Mouse (Mus musculus) frontal cortex, adult 2 months (tissue): ENCODE results near the gene Avl9. TPM values are rescaled to one million over a fixed set of nuclear protein-coding genes. Genes with fewer than 3 reads are reported as not detected.

Experiments
- DNase-seq, 2 experiments: peaks; one replicate each; pipeline ENCODE4 v3.0.0; 2022; ENCODE audit warnings: low spot score in 1 of 2; ENCODE audit errors: extremely low spot score in 1 of 2
- polyA plus RNA-seq: library from polyadenylated mRNA; depleted of rRNA; stranded (reverse); fragments of >200 nt; gene quantifications from 2 replicates; pipeline ENCODE4 v1.2.3, GENCODE M21; 2012; rRNA removed

Gene Avl9
- polyA plus RNA-seq, 1 experiment = 23.4 TPM

DNA sequence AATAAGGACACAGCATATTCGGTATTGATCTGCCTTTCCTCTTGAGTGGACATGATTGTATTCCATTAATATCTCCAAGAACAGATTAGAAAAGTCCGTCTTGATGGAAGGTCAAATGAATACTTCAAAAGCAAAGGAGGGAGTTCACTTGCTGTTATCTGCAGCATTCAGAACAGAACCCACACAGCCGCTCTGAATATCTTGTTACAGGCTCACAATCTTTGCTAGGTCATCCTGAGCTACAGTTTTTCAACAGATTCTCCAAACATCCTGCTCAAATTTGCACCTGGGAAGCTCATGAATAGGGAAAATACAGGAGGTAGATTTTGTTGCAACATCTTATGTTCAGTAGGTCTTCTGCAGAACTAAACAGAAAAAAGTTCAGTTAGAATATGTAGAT lies 74.6 kb downstream of the Avl9 start:
- DNase-seq = no peak

GRCm38 (mm10) chr6:56794834-56795233 lies 80.1 kb downstream of the Avl9 start:
- no peak for DNase-seq

DNA sequence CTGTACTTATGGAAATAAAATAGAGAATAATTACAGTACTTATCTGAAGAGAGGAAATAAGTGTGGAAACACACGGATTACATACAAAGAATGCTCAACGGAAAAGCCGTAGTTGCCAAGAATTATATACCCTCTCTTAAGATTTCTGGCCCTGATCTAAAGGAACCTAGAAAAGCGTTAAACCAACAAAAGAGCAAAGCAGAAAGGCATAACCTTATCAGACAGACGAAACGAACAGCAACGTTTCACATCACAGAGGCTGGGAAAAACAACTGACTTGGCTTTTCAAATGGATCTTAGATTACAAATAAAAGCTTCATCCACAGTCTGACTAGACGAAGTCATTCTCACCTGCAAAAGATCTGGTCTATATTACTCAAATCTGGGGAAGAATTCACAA lies 81.5 kb downstream of the Avl9 start:
- no peak for DNase-seq

DNA sequence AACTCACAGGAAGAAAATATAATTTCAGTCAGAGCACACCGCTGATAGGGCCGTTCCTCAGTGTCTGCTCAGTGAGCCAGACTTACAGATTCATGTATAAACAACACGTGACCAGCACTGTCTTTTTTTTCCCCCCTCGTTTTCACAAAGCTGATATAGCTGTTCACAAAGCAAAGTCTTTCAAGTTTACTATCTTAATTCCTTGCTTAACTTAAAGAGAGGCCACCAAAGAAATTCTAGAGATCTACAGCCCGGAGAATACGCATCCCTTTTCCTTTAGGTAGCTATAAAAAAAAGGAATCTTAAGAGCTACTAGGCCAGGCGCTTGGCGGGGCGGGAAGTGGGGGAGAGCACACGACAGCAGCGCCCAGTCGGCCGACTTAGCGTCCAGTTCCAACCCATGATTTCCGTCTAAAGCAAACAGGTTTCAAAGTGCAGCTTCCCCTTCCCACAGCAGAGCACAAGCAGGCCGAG lies 82.0 kb downstream of the Avl9 start:
- DNase-seq = peak in 1 of 2 experiments; percentile 33

DNA sequence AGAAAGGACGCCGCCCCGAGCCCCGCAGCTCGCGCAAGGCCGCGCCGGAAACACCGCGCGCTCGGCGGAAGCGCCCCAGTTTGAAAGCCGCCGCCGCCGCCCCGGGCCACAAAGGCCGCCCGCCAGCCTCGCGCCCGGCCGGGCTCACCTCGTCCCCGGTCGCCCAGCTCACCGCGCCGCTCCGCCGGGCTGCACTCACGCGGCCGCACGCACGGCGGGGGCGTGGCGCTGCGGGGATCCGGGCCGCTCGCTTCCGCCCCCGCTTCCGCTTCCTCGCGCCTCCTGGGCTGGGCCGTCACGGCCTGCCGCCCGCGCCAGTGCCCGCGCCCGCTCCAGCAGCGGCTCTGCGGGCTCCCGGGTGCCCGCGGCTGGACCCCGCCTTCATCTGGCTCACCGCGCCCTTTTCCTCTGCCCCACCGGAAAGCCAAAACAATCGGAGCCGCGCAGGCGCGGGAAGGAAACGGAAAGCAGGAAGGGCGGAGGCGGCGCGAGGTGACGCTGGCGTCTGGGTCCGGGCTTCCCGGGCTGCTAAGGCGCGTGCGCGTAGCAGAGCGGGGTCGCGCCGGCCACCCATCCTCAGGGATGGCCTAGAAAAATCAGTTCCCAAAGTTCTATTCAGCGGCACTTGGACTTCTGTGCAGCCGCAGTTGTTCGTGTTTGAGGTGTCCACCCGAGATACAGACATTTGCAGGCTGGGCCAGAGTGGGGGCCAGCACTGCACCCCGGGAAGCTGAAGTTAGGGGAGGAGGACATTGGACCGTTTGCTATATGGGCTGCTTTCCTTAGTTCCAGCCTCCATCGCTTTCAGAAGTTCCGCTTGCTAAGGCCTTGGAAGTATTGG lies 82.8 kb downstream of the Avl9 start, which contains the start of gene Kbtbd2:
TSS of gene Kbtbd2 (minus strand) at position 503 of the 841 bp plus-strand sequence.
- peak; percentile 90 to 95 for DNase-seq

DNA sequence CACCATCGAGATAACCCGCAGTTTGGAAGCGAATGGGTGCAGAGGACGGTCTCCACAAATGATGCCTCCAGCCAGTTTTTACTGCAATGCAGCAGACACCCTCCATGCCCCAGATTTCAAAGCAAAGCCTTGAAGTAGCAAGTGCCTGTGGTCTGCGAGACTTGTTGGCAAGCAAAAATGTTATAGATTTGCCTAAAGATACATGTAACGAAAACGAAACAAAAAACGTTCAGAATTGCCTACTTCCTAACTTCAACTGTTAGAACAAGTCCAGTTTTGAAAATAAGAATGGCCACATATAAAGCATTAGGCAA lies 83.4 kb downstream of the Avl9 start:
- DNase-seq = peak; percentile 11 to 37

- no peak for DNase-seq
These were observed 90.3 kb downstream of the Avl9 start for GRCm38 (mm10) chr6:56805026-56805425.

DNA sequence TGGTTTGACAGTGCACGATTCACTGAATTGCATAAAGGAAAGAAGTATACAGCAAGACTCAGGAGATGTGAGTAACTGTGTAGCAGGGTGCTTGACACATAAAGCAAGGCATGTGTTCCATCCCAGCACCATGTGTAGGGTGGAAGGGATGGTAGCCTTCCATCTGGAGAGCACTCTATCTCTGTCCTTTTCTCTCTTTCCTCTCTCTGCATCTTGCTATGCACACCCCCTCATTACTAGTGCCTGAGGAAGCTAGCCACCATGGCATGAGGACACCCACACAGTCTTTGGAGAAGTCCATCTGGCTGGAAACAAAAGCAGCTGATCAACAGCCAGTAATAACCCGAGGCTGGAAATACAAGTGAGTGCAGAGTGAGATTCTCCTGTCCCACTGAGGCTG lies 91.5 kb downstream of the Avl9 start:
- peak; percentile 48 to 49 for DNase-seq

DNA sequence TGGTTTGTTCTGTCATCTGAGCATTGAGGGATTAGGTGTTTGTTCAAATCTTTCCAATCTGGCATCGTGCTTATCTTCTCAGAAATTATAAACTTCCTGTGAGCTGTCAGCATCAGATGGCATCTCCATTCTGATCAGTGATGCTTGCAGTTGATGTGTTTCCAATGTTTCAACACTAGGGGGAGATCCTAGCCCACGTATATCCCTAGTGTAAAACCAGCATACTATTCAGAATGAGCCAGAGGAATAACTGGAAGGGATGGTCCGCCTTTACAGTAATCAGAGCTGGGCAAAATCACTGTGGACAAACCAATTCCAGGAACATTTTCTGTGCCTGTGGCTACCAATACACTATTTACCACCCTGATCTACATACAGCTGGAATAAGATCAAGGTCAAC lies 94.0 kb downstream of the Avl9 start:
- DNase-seq = peak; percentile 33 to 79

Other genes with a start within 250 kb of the Avl9 start
- gene Pde1c, start 145.8 kb upstream of the Avl9 start, polyA plus RNA-seq = 8.3 and 8.4 TPM in 2 replicates
- 27.6 and 29.5 TPM in 2 replicates for gene Lsm5, start 10.2 kb upstream of the Avl9 start, polyA plus RNA-seq
- 30.2 and 31.8 TPM in 2 replicates for gene Kbtbd2, start 82.9 kb downstream of the Avl9 start, polyA plus RNA-seq
- gene Fkbp9, start 117.2 kb downstream of the Avl9 start, polyA plus RNA-seq = 29.6 and 31.0 TPM in 2 replicates
- gene Nt5c3, start 209.0 kb downstream of the Avl9 start, polyA plus RNA-seq = 44.5 and 52.0 TPM in 2 replicates
- gene Vmn1r4, start 209.1 kb downstream of the Avl9 start, polyA plus RNA-seq = 0.28 and 0.34 TPM in 2 replicates